Mouse (Mus musculus) ovary, adult 18-20 months (tissue): ENCODE results near the gene Gtsf2.

Experiments used
- DNase-seq: peaks from one replicate; pipeline ENCODE4 v3.0.0; 2022; ENCODE audit warnings: low spot score, mixed read lengths

Gtsf2 gene

DNA sequence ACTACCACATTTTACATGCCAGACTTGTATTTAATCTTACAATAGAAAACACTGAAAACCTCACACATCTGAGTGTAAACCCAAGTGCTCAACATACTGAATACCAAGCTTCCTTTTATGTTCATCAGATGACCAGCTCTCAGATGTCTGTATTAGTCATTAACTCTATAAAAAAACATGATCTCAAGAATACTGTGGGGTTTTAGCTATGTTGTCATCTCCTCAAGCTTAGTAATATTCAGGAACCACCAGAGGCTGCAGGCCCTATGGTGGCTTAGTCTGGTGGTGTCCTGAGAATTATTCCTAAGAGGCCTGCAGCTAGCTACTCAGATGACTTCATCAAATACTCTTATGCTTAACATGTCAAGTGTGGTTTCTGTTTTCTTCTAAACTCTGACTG, 54.7 kb downstream of the Gtsf2 start:
- DNase-seq = no peak
